Mouse (Mus musculus) forebrain, embryonic 15.5 days (tissue): ENCODE data around the gene Uimc1. TPM values are rescaled to one million over a fixed set of nuclear protein-coding genes. Genes with fewer than 3 reads are reported as not detected.

Experiments used
- ATAC-seq: fragments of 200-750 bp; cut with Nextera tagmentation; replicated peaks from 2 replicates; pipeline ENCODE4 v1.8.0; 2017; ENCODE audit warnings: mild to moderate bottlenecking, moderate TSS enrichment, moderate library complexity
- H3K27ac ChIP-seq: fragments of 300-500 bp; sonication (generic); replicated peaks from 2 replicates; pipeline ENCODE4 v1.5.1; 2015; ENCODE audit warnings: mild to moderate bottlenecking, inconsistent platforms
- H3K27me3 ChIP-seq: fragments of 300-500 bp; sonication (generic); 2 replicates; pipeline ENCODE4 v1.6.1; 2015; ENCODE audit warnings: inconsistent platforms
- H3K36me3 ChIP-seq: fragments of 300-500 bp; sonication (generic); 2 replicates; pipeline ENCODE4 v1.6.1; 2015; ENCODE audit warnings: mild to moderate bottlenecking, inconsistent platforms
- H3K4me1 ChIP-seq: fragments of 300-500 bp; sonication (generic); 2 replicates; pipeline ENCODE4 v1.6.1; 2015; ENCODE audit warnings: inconsistent platforms
- H3K4me2 ChIP-seq: fragments of 300-500 bp; sonication (generic); replicated peaks from 2 replicates; pipeline ENCODE4 v1.6.1; 2015; ENCODE audit warnings: mild to moderate bottlenecking, inconsistent platforms
- H3K4me3 ChIP-seq: fragments of 300-500 bp; sonication (generic); 2 replicates; pipeline ENCODE4 v1.5.1; 2015; ENCODE audit warnings: mild to moderate bottlenecking, inconsistent platforms
- H3K9ac ChIP-seq: fragments of 300-500 bp; sonication (generic); replicated peaks from 2 replicates; pipeline ENCODE4 v1.6.1; 2015; ENCODE audit warnings: mild to moderate bottlenecking, inconsistent platforms
- H3K9me3 ChIP-seq: fragments of 300-500 bp; sonication (generic); 2 replicates; pipeline ENCODE4 v1.6.1; 2016; ENCODE audit warnings: inconsistent platforms
- WGBS: fragments of 180-500 bp; shearing (Covaris S2); methylation state at CpG from one replicate; pipeline ENCODE4 v1.1.7; 2015; ENCODE audit warnings: mixed read lengths; 5-methylcytosine and 5-hydroxymethylcytosine counted together
- polyA plus RNA-seq: library from polyadenylated mRNA; unstranded; fragments of >200 nt; fragmentation: Nextera tagmentation; extraction: Ambion mirVana; gene quantifications from 2 replicates; pipeline ENCODE4 v1.2.1, GENCODE M21; 2015

Uimc1 gene
- polyA plus RNA-seq, 1 experiment from 2014 or later: 23.9 TPM

DNA sequence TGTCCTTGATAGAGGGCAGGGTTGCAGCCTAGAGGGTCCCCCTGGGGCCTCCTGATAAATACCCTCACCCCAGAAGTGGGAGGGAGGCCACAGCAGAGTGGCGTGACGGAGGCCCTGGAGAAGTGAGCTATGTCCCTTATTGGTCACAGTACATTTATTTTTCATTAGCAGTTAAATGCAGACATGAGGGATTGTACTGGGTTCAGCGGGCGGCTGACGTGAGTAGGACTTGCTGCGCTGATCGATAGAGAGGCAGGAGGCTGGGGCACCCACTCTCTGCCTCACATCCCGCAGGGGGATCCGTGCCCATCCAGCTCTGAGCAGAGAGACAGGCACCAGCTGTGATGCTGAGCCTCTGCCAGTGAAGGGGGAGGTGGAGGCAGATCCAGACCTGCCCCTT is 112.7 kb downstream of the Uimc1 start:
- no peak overlapping the region for H3K9ac ChIP-seq
- no peaks in the 10 kb centered on the region for H3K9me3 ChIP-seq
- peak; percentile 3; the same call in 1 of the 2 replicates for ATAC-seq
- WGBS: 62% methylated on average over 9 of the region's 9 CpGs
- H3K27ac ChIP-seq: no peak overlapping the region
- no peak overlapping the region for H3K4me2 ChIP-seq
- H3K36me3 ChIP-seq: 0 out of 2 replicates have a peak, but pooled peaks cover 4% of the 10 kb centered on the region
- no peak overlapping the region for H3K4me3 ChIP-seq
- H3K4me1 ChIP-seq: peaks cover 19% of the 10 kb centered on the region
- no peaks in the 10 kb centered on the region for H3K27me3 ChIP-seq

GRCm38 (mm10) chr13:54983614-54984013 is 116.5 kb downstream of the Uimc1 start:
- H3K27me3 ChIP-seq: peaks cover 3% of the 10 kb centered on the region; the same call in 1 of the 2 replicates

GRCm38 (mm10) chr13:54983001-54983400 is 117.1 kb downstream of the Uimc1 start:
- WGBS: 93% methylated on average over 8 of the region's 8 CpGs
- Histone ChIP-seq H3K27me3 (peaks cover 3% of the 10 kb centered on the region; the same call in 1 of the 2 replicates), H3K4me2 (no peak overlapping the region), H3K4me1 (peaks cover 36% of the 10 kb centered on the region), H3K36me3 (no peaks in the 10 kb centered on the region), H3K9me3 (no peaks in the 10 kb centered on the region), H3K4me3 (no peak overlapping the region), H3K27ac (no peak overlapping the region), H3K9ac (no peak overlapping the region)
- ATAC-seq: no peak

More at GRCm38 (mm10) chr13:54983614-54984013, 116.5 kb downstream of the Uimc1 start:
- Histone ChIP-seq H3K4me3 (no peak overlapping the region), H3K4me2 (no peak overlapping the region), H3K9ac (no peak overlapping the region), H3K4me1 (peaks cover 41% of the 10 kb centered on the region), H3K36me3 (no peaks in the 10 kb centered on the region), H3K9me3 (no peaks in the 10 kb centered on the region), H3K27ac (no peak overlapping the region)
- WGBS: 63% methylated on average over 2 of the region's 2 CpGs
- no peak for ATAC-seq

DNA sequence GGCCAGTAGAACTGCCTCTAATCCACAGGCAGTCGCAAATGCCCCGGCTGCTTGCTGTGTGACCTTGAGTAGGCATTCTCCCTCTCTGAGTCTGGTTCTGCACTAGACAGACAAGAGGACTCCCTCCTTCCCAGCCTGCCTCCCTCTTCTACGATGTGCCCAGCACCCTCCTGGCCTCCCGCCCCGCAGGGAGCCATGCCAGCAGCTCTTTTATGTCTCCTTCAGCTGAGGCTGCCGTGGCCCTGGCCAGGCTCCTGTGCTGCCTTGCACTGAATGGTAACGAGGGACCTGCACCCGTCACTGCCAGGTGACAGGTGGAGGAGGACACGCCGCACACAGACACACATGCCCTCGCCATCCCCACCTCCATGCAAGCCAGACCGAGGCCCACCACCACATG is 119.1 kb downstream of the Uimc1 start:
- Histone ChIP-seq H3K9ac (0 out of 2 replicates have a peak overlapping the region, but pooled peaks have one; percentile 2), H3K27ac (peak overlapping the region; percentile 45; the same call in 1 of the 2 replicates), H3K4me2 (no peak overlapping the region), H3K4me3 (no peak overlapping the region), H3K27me3 (peaks cover 6% of the 10 kb centered on the region; the same call in 1 of the 2 replicates), H3K36me3 (no peaks in the 10 kb centered on the region), H3K9me3 (no peaks in the 10 kb centered on the region), H3K4me1 (peaks cover 37% of the 10 kb centered on the region)
- peak; percentile 60 for ATAC-seq
- WGBS: 23% methylated on average over 12 of the region's 12 CpGs

DNA sequence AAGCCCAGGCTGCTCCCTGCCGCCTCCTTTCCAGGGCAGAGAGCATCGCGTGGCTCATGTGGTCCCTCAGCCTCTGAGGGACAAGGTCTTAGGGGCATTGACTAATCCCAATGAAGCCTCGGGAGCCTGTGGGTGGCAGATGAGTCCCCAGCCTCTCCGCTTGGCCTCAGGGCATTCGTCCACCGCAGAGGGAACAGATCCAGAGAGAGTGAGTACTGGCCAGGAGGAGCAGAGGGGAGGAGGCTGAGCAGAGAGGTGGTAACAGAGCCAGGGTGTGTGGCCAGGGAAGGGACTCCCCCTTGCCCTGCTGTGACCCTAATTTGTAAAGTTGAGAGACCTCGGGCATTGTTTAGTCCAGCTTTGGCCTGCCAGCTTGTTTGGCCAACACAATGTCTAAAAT is 121.3 kb downstream of the Uimc1 start:
- 27% methylated on average over 8 of the region's 8 CpGs for WGBS
- Histone ChIP-seq H3K36me3 (no peaks in the 10 kb centered on the region), H3K27me3 (peaks cover 6% of the 10 kb centered on the region; the same call in 1 of the 2 replicates), H3K9me3 (no peaks in the 10 kb centered on the region), H3K4me1 (peaks cover 44% of the 10 kb centered on the region), H3K9ac (no peak overlapping the region), H3K27ac (no peak overlapping the region), H3K4me3 (no peak overlapping the region), H3K4me2 (no peak overlapping the region)
- ATAC-seq: no peak

Other genes starting within 250 kb of the Uimc1 start
- gene Unc5a, start 150.9 kb downstream of the Uimc1 start, polyA plus RNA-seq: 16.6 and 16.9 TPM in 2 replicates
- gene Hk3, start 78.9 kb downstream of the Uimc1 start, polyA plus RNA-seq: 0.73 and 1.2 TPM in 2 replicates
- 25.5 and 26.2 TPM in 2 replicates for gene Zfp346, start 5.0 kb upstream of the Uimc1 start, polyA plus RNA-seq
- gene Gm17617, start 33.2 kb upstream of the Uimc1 start, polyA plus RNA-seq: not detected in 2 replicates
- gene Fgfr4, start 52.3 kb upstream of the Uimc1 start, polyA plus RNA-seq: 0.51 and 1.1 TPM in 2 replicates
- 59.3 and 59.5 TPM in 2 replicates for gene Nsd1, start 109.5 kb upstream of the Uimc1 start, polyA plus RNA-seq
- 303 and 314 TPM in 2 replicates for gene Prelid1, start 220.2 kb upstream of the Uimc1 start, polyA plus RNA-seq
- gene Rab24, start 221.6 kb upstream of the Uimc1 start, polyA plus RNA-seq: 114 and 118 TPM in 2 replicates
- 28.9 and 30.0 TPM in 2 replicates for gene Mxd3, start 229.5 kb upstream of the Uimc1 start, polyA plus RNA-seq